Mouse (Mus musculus) G1E (cell line): ENCODE data around the gene Esrrb. TPM values are rescaled to one million over a fixed set of nuclear protein-coding genes. Genes with fewer than 3 reads are reported as not detected.

ENCODE experiments used
- ATAC-seq: 2 replicates; pipeline ENCODE4 v1.8.0; 2016; ENCODE audit warnings: mild to moderate bottlenecking; ENCODE audit not compliant: insufficient number of reproducible peaks, poor library complexity, low FRiP score, severe bottlenecking; ENCODE audit errors: extremely low read depth
- DNase-seq: peaks from one replicate; pipeline ENCODE4 v3.0.0; 2012; ENCODE audit warnings: low spot score
- H3K27me3 ChIP-seq: 2 replicates; pipeline ENCODE4 v1.6.1; 2012; ENCODE audit warnings: mild to moderate bottlenecking, low read length, inconsistent platforms; ENCODE audit not compliant: insufficient read depth
- H3K36me3 ChIP-seq: replicated peaks from 2 replicates; pipeline ENCODE3; 2012; ENCODE audit warnings: mild to moderate bottlenecking, inconsistent platforms
- H3K4me1 ChIP-seq: 2 replicates; pipeline ENCODE4 v1.6.1; 2012; ENCODE audit warnings: low read depth, low read length, inconsistent platforms, mixed read lengths; ENCODE audit not compliant: insufficient read depth
- H3K4me3 ChIP-seq: 2 replicates; pipeline ENCODE4 v1.5.1; 2012; ENCODE audit warnings: low read depth, mild to moderate bottlenecking, inconsistent platforms, low read length, moderate library complexity, mixed read lengths
- H3K9me3 ChIP-seq: replicated peaks from 2 replicates; pipeline ENCODE4 v1.6.1; 2012; ENCODE audit warnings: inconsistent platforms
- CTCF ChIP-seq: IDR thresholded peaks from 2 replicates; pipeline ENCODE4 v1.5.1; 2012; ENCODE audit warnings: low read depth, low read length, inconsistent platforms, mixed read lengths
- GATA1 ChIP-seq: IDR thresholded peaks from 2 replicates; pipeline ENCODE4 v1.6.1; 2012; ENCODE audit warnings: borderline replicate concordance, low read length, inconsistent platforms, mixed read lengths
- GATA2 ChIP-seq: IDR thresholded peaks from 2 replicates; pipeline ENCODE4 v1.6.1; 2012; ENCODE audit warnings: low read depth, low read length, inconsistent platforms, borderline replicate concordance
- POLR2AphosphoS5 ChIP-seq: IDR thresholded peaks from 2 replicates; pipeline ENCODE4 v1.6.1; 2012; ENCODE audit warnings: low read depth, low read length, inconsistent platforms; ENCODE audit not compliant: insufficient replicate concordance
- TAL1 ChIP-seq: conservative IDR thresholded peaks from 2 replicates; pipeline ENCODE4 v1.6.1; 2012; ENCODE audit warnings: low read depth, low read length, inconsistent platforms, mixed read lengths
- polyA plus RNA-seq: library from polyadenylated mRNA; stranded (reverse); fragments of >175 nt; gene quantifications from 2 replicates; pipeline ENCODE4 v1.2.3, GENCODE M21; 2012
- total RNA-seq, 2 experiments: library from RNA; stranded (forward) in 1 of 2; stranded (reverse) in 1 of 2; fragments of 200-1000 nt in 1 of 2; fragments of >200 nt in 1 of 2; fragmentation: Nextera tagmentation in 1 of 2; gene quantifications; 2 replicates each; pipeline ENCODE4 v1.2.3; 2014 to 2017

Gene Esrrb
- total and polyA plus RNA-seq, 3 experiments, result 0.11 TPM; not detected in 2

GRCm38 (mm10) chr12:86370611-86371383 is 9.9 kb downstream of the Esrrb start:
- no peak for ATAC-seq
- no peak overlapping the region for H3K4me3 ChIP-seq
- H3K27me3 ChIP-seq, result peaks cover 12% of the 10 kb centered on the region

GRCm38 (mm10) chr12:86374286-86374685 is 13.4 kb downstream of the Esrrb start:
- Histone ChIP-seq H3K9me3 (no peaks in the 10 kb centered on the region), H3K36me3 (no peaks in the 10 kb centered on the region), H3K4me1 (no peaks in the 10 kb centered on the region), H3K27me3 (peaks cover 13% of the 10 kb centered on the region), H3K4me3 (no peak overlapping the region)
- DNase-seq (no peak), ATAC-seq (no peak)
- TF ChIP-seq TAL1 (no peak), GATA1 (no peak), POLR2AphosphoS5 (no peak), GATA2 (no peak), CTCF (no peak)

More at GRCm38 (mm10) chr12:86370611-86371383, 9.9 kb downstream of the Esrrb start:
- Histone ChIP-seq H3K36me3 (no peaks in the 10 kb centered on the region), H3K4me1 (no peaks in the 10 kb centered on the region), H3K9me3 (no peaks in the 10 kb centered on the region)
- DNase-seq, result no peak
- no peak for TF ChIP-seq TAL1
- no peak for TF ChIP-seq CTCF
- TF ChIP-seq POLR2AphosphoS5, result no peak
- no peak for TF ChIP-seq GATA2
- no peak for TF ChIP-seq GATA1

- H3K4me3 ChIP-seq, result no peak overlapping the region
- no peaks in the 10 kb centered on the region for H3K4me1 ChIP-seq
- no peak for DNase-seq
- H3K9me3 ChIP-seq, result no peaks in the 10 kb centered on the region
- H3K27me3 ChIP-seq, result peaks cover 6% of the 10 kb centered on the region; the same call in 1 of the 2 replicates
- no peak for ATAC-seq
- H3K36me3 ChIP-seq, result no peaks in the 10 kb centered on the region
- TF ChIP-seq TAL1, result no peak
- TF ChIP-seq GATA2, result no peak
- no peak for TF ChIP-seq GATA1
- TF ChIP-seq POLR2AphosphoS5, result no peak
- TF ChIP-seq CTCF, result no peak
Measured at GRCm38 (mm10) chr12:86379672-86380213, 18.8 kb downstream of the Esrrb start.

GRCm38 (mm10) chr12:86383803-86384202 is 22.9 kb downstream of the Esrrb start:
- Histone ChIP-seq H3K4me1 (no peaks in the 10 kb centered on the region), H3K27me3 (peaks cover 2% of the 10 kb centered on the region; the same call in 1 of the 2 replicates), H3K4me3 (no peak overlapping the region), H3K36me3 (no peaks in the 10 kb centered on the region), H3K9me3 (no peaks in the 10 kb centered on the region)
- TF ChIP-seq TAL1, result no peak
- TF ChIP-seq GATA1, result no peak
- TF ChIP-seq POLR2AphosphoS5, result no peak
- TF ChIP-seq GATA2, result no peak
- TF ChIP-seq CTCF, result no peak
- ATAC-seq (no peak), DNase-seq (no peak)

GRCm38 (mm10) chr12:86387671-86388270 is 26.9 kb downstream of the Esrrb start:
- no peaks in the 10 kb centered on the region for H3K9me3 ChIP-seq
- no peak for DNase-seq
- no peak for ATAC-seq
- no peaks in the 10 kb centered on the region for H3K4me1 ChIP-seq
- no peaks in the 10 kb centered on the region for H3K36me3 ChIP-seq
- peaks cover 2% of the 10 kb centered on the region; the same call in 1 of the 2 replicates for H3K27me3 ChIP-seq
- no peak overlapping the region for H3K4me3 ChIP-seq
- TF ChIP-seq TAL1 (no peak), GATA1 (no peak), CTCF (no peak), GATA2 (no peak), POLR2AphosphoS5 (no peak)

- H3K27me3 ChIP-seq, result peaks cover 6% of the 10 kb centered on the region; the same call in 1 of the 2 replicates
- H3K36me3 ChIP-seq, result no peaks in the 10 kb centered on the region
- DNase-seq (no peak), ATAC-seq (no peak)
- no peaks in the 10 kb centered on the region for H3K4me1 ChIP-seq
- no peaks in the 10 kb centered on the region for H3K9me3 ChIP-seq
- TF ChIP-seq GATA2 (no peak), CTCF (no peak), POLR2AphosphoS5 (no peak), GATA1 (no peak), TAL1 (no peak)
- no peak overlapping the region for H3K4me3 ChIP-seq
Measured at GRCm38 (mm10) chr12:86394773-86395172, 33.9 kb downstream of the Esrrb start.
